Mouse (Mus musculus) midbrain, embryonic 14.5 days (tissue): Measurements from ENCODE around the gene Arrdc3. TPM values are rescaled to one million over a fixed set of nuclear protein-coding genes. Genes with fewer than 3 reads are reported as not detected.

Experiments
- ATAC-seq: fragments of 200-750 bp; cut with Nextera tagmentation; 2 replicates; pipeline ENCODE4 v1.8.0; 2017; ENCODE audit warnings: moderate number of reproducible peaks, moderate library complexity; ENCODE audit not compliant: low FRiP score, low TSS enrichment
- DNase-seq: peaks from one replicate; pipeline ENCODE4 v3.0.0-alpha.2; 2015
- H3K27ac ChIP-seq: fragments of 300-500 bp; sonication (generic); replicated peaks from 2 replicates; pipeline ENCODE4 v1.5.1; 2014; ENCODE audit warnings: mild to moderate bottlenecking, low read depth, low read length, moderate library complexity
- H3K27me3 ChIP-seq: fragments of 300-500 bp; sonication (generic); 2 replicates; pipeline ENCODE4 v1.6.1; 2014; ENCODE audit warnings: low read length, control low read depth, mixed read lengths; ENCODE audit not compliant: control insufficient read depth, insufficient read depth
- H3K36me3 ChIP-seq: fragments of 300-500 bp; sonication (generic); 2 replicates; pipeline ENCODE4 v1.6.1; 2014; ENCODE audit warnings: low read length, control low read depth; ENCODE audit not compliant: control insufficient read depth, insufficient read depth
- H3K4me1 ChIP-seq: fragments of 300-500 bp; sonication (generic); 2 replicates; pipeline ENCODE4 v1.6.1; 2014; ENCODE audit warnings: mild to moderate bottlenecking, antibody characterized with exemption, low read length, control low read depth; ENCODE audit not compliant: control insufficient read depth, insufficient read depth
- H3K4me2 ChIP-seq: fragments of 300-500 bp; sonication (generic); 2 replicates; pipeline ENCODE4 v1.6.1; 2014; ENCODE audit warnings: mild to moderate bottlenecking, low read length, moderate library complexity
- H3K4me3 ChIP-seq: fragments of 300-500 bp; sonication (generic); replicated peaks from 2 replicates; pipeline ENCODE4 v1.5.1; 2014; ENCODE audit warnings: low read depth, low read length
- H3K9ac ChIP-seq: fragments of 300-500 bp; sonication (generic); replicated peaks from 2 replicates; pipeline ENCODE4 v1.6.1; 2014; ENCODE audit warnings: mild to moderate bottlenecking, low read length, moderate library complexity
- H3K9me3 ChIP-seq: fragments of 300-500 bp; sonication (generic); 2 replicates; pipeline ENCODE4 v1.6.1; 2016; ENCODE audit warnings: low read length, control low read depth, mixed read lengths; ENCODE audit not compliant: control insufficient read depth
- WGBS: fragments of 180-500 bp; shearing (Covaris S2); extraction: QIAGEN DNeasy Blood & Tissue Kit; methylation state at CpG from one replicate; pipeline ENCODE4 v1.1.7; 2014; 5-methylcytosine and 5-hydroxymethylcytosine counted together
- polyA plus RNA-seq: library from polyadenylated mRNA; unstranded; fragments of >200 nt; fragmentation: Nextera tagmentation; extraction: Ambion mirVana; gene quantifications from 2 replicates; pipeline ENCODE4 v1.2.1, GENCODE M21; 2014

Arrdc3 gene
- polyA plus RNA-seq, 1 experiment from 2014 or later, result 80.6 TPM

DNA sequence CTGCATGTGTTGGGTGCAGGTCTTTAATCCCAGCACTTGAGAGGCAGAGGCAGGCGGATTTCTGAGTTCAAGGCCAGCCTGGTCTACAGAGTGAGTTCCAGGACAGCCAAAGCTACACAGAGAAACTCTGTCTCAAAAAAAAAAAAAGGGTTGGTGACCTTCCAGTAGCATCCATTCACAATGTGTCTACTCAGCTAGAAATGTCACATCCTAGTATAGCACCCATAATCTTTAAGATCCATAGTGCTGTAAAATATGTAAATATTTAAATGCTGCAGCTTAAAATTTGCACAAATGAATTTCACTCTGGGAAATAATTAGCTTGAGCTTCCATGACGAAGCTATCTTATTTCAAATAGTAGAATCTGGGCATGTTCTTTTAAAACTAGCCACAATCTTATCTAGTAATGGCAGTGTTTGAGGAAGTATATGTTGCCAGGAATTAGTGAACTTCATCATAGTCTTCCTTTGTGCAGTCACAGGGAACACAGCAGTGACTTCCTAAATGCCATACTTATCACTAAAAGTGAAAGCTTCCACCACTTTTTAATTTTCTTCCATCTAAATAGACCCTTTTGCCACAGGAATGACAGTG lies 16.3 kb downstream of the Arrdc3 start:
- peaks cover 31% of the 10 kb centered on the region for H3K36me3 ChIP-seq
- H3K27ac ChIP-seq, result no peak overlapping the region
- H3K9me3 ChIP-seq, result no peaks in the 10 kb centered on the region
- H3K4me2 ChIP-seq, result no peak overlapping the region
- no peaks in the 10 kb centered on the region for H3K4me1 ChIP-seq
- no peak overlapping the region for H3K9ac ChIP-seq
- WGBS, result 86% methylated on average over 2 of the region's 2 CpGs
- no peaks in the 10 kb centered on the region for H3K27me3 ChIP-seq
- no peak for ATAC-seq
- no peak overlapping the region for H3K4me3 ChIP-seq
- DNase-seq, result no peak

DNA sequence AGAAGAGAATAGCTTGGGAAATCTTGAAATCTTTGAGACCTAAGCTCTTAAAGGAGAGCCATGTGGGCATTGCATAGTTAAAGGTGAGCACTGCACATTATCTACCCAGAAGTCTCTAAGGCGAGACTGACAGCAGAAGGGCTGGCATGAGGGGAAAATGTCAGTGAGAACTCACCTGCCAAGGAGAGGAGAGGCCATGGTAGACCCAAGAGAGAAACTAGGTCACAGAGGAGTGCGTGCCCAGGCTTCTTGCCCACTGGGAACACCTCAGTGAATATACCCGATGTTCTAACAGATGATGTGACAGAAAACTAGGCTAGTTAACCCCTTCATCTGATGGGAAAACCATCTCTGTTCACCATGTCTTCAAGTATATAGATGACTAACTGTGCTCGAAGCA lies 18.2 kb downstream of the Arrdc3 start:
- no peak overlapping the region for H3K27ac ChIP-seq
- no peak overlapping the region for H3K4me2 ChIP-seq
- ATAC-seq (no peak), DNase-seq (no peak)
- no peaks in the 10 kb centered on the region for H3K4me1 ChIP-seq
- H3K9ac ChIP-seq, result no peak overlapping the region
- no peaks in the 10 kb centered on the region for H3K27me3 ChIP-seq
- H3K36me3 ChIP-seq, result peaks cover 21% of the 10 kb centered on the region
- no peaks in the 10 kb centered on the region for H3K9me3 ChIP-seq
- 84% methylated on average over 4 of the region's 4 CpGs for WGBS
- H3K4me3 ChIP-seq, result no peak overlapping the region

DNA sequence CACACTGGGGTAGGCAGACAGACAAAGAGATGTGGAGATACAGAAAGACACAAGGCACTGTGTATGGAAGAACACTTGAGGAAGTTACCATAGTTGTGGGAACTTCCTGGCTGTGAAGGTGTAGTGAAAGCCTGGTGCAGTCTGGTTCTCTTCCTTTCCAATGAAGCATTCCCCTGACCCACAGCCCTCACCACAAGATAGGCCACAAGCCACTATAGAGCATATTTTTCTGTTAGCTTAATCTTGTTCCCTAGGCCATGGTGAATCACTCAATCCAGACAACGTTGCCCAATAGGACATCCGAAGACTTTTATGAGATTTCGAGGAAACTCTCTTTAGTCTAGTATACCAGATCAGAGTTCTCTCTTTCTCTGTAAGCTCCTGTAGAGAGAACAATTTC lies 19.6 kb downstream of the Arrdc3 start:
- DNase-seq (no peak), ATAC-seq (no peak)
- no peak overlapping the region for H3K4me3 ChIP-seq
- H3K4me2 ChIP-seq, result no peak overlapping the region
- H3K9me3 ChIP-seq, result no peaks in the 10 kb centered on the region
- WGBS, result 89% methylated on average over 3 of the region's 3 CpGs
- H3K4me1 ChIP-seq, result no peaks in the 10 kb centered on the region
- H3K36me3 ChIP-seq, result peaks cover 10% of the 10 kb centered on the region
- no peak overlapping the region for H3K27ac ChIP-seq
- H3K9ac ChIP-seq, result no peak overlapping the region
- no peaks in the 10 kb centered on the region for H3K27me3 ChIP-seq

DNA sequence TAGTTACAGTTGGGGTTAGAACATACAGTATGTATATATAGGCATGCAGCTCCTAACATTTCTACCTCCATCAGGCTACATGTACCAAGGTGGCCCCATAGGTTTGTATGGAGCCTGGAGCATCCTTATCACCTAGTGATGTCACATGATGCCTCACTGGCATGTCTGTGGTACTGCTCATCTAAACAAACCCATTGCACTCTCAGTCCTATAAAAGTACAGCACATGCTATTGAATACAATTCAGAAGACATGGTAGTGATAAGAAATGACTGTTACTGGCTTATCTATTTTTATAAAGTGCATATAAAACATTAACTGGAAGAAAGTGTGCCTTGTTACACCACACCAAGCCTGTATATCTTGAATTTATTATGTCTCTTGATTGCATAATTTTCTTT lies 30.2 kb downstream of the Arrdc3 start:
- H3K4me2 ChIP-seq, result no peak overlapping the region
- DNase-seq (no peak), ATAC-seq (no peak)
- no peaks in the 10 kb centered on the region for H3K27me3 ChIP-seq
- no peaks in the 10 kb centered on the region for H3K9me3 ChIP-seq
- no peak overlapping the region for H3K9ac ChIP-seq
- H3K4me3 ChIP-seq, result no peak overlapping the region
- H3K27ac ChIP-seq, result no peak overlapping the region
- no peaks in the 10 kb centered on the region for H3K36me3 ChIP-seq
- H3K4me1 ChIP-seq, result no peaks in the 10 kb centered on the region

DNA sequence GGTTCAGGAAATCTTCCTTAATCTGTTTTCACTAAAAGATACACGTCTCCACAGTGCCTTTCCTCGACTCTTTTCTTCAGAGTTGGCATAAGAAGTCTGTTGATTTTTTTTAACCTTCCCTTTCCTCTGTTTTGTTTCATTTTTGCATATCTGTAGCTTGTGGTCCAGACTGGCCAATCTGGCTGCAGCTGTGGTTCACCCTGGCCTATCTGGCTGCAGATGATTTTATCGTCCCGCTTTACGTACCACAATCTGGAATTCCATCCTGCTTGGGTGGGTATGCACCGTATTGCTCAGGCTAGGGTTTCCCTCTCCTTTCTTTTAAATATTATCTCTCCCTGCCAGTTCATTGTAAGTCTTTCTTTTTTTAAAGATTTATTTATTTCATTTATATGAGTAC lies 37.8 kb downstream of the Arrdc3 start:
- Histone ChIP-seq H3K27ac (no peak overlapping the region), H3K9me3 (no peaks in the 10 kb centered on the region), H3K36me3 (no peaks in the 10 kb centered on the region), H3K4me2 (no peak overlapping the region), H3K27me3 (no peaks in the 10 kb centered on the region), H3K4me1 (no peaks in the 10 kb centered on the region), H3K9ac (no peak overlapping the region), H3K4me3 (no peak overlapping the region)
- WGBS, result 93% methylated on average over 6 of the region's 6 CpGs
- no peak for ATAC-seq
- no peak for DNase-seq

DNA sequence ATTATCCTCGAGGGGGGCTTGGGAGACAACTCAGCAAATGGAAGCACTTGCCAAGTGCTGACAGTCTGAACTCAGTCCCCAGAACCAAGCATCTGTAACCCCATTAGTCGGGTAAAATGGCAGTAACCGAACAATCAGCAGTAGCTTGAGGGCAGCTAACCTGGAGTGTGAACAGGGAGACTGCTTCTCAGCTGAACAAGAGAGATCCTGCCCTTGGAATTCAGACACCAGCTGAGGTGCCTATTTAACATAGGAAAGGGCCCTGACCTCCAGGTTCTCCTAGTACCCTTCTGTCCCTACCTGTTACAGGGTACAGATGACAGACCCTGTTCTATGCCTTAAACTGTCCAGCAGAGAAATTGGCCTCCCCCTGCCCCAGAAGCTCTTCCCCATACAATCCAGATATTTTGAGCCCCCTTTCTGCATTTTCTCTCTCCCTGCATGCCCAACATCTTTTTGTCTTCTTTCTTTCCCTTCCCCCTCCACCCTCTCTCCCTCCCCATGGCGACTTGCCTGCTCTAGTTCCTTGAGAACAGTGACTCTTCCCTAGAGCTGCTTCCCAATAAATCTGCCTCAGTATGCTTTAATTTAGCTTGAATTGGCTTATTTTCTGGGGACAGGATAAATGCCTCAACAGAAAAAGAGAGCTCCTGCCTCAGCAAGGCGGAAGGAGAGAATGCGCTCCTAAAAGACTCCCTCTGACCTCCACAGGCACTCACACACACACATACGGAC lies 38.6 kb downstream of the Arrdc3 start:
- no peak overlapping the region for H3K4me3 ChIP-seq
- H3K9me3 ChIP-seq, result no peaks in the 10 kb centered on the region
- no peaks in the 10 kb centered on the region for H3K36me3 ChIP-seq
- DNase-seq, result no peak
- no peak overlapping the region for H3K27ac ChIP-seq
- no peaks in the 10 kb centered on the region for H3K4me1 ChIP-seq
- no peak overlapping the region for H3K4me2 ChIP-seq
- ATAC-seq, result no peak
- WGBS, result 55% methylated on average over 7 of the region's 7 CpGs
- H3K9ac ChIP-seq, result no peak overlapping the region
- no peaks in the 10 kb centered on the region for H3K27me3 ChIP-seq

DNA sequence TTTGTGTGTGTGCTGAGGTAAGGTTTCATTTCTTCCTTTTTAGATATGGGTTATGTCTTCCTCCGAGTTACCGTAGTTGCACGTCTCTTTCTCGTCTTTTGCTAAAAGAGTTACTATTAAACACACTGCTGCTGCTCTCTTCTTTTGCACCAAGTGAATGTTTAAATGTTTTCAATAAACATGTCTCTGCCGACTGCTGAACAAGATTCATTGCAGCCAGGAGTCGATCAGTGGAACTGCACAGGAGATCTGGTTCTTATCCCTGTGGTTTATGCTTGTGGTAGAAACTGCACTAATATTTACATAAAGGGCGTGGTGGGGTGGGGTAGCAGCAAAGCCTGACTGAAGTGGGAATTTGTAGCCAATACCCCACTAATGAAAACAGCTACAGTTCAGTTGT lies 45.0 kb downstream of the Arrdc3 start:
- 88% methylated on average over 7 of the region's 7 CpGs for WGBS
- H3K4me3 ChIP-seq, result no peak overlapping the region

DNA sequence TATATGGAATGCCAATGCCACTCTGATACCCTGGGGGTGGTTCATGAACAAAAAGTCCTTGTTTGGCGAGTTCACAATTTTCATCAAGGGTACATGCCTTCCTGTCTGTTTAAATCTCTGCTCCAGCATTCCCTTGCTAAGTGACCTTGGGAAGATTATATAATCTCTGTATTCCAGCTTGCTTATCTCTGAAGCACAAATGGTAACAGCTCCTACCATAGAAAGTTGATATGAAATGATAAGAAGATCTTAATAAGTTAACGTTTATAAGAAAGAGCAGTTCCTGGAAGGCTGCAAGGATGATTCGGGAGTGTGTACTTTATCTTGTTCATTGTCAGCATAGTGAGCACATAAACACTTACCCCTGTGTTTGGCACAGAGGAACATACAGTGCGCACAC lies 46.8 kb downstream of the Arrdc3 start:
- no peak for ATAC-seq
- H3K4me2 ChIP-seq, result no peak overlapping the region
- H3K9me3 ChIP-seq, result no peaks in the 10 kb centered on the region
- H3K36me3 ChIP-seq, result no peaks in the 10 kb centered on the region
- DNase-seq, result no peak
- no peak overlapping the region for H3K4me3 ChIP-seq
- no peak overlapping the region for H3K27ac ChIP-seq
- H3K4me1 ChIP-seq, result no peaks in the 10 kb centered on the region
- WGBS, result 83% methylated on average over 4 of the region's 4 CpGs
- H3K9ac ChIP-seq, result no peak overlapping the region
- H3K27me3 ChIP-seq, result no peaks in the 10 kb centered on the region

More for the DNA sequence above, 45.0 kb downstream of the Arrdc3 start:
- Histone ChIP-seq H3K36me3 (no peaks in the 10 kb centered on the region), H3K9me3 (no peaks in the 10 kb centered on the region), H3K27ac (no peak overlapping the region), H3K4me2 (no peak overlapping the region), H3K4me1 (no peaks in the 10 kb centered on the region), H3K27me3 (no peaks in the 10 kb centered on the region), H3K9ac (no peak overlapping the region)
- ATAC-seq (no peak), DNase-seq (no peak)

DNA sequence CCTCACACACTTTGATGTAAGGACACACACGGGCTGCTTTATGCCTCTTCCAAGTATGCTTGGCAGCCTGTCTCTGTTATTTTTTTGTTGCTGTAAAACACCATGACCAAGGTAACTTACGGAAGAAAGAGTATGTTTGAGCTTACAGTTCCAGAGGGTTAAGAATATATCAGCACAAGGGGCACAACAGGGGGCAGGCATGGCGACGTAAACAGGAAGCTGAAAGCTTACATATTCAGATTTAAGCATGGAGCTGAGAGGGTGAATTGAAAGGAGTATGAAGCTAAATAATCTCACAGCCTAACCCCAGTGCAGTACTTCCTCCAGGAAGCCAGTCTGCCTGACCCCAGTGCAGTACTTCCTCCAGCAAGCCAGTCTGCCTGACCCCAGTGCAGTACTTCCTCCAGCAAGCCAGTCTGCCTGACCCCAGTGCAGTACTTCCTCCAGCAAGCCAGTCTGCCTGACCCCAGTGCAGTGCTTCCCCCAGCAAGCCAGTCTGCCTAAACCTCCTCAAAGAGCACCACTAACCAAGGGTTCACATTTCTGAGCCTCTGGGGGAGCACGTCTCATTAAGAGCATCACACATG lies 49.7 kb downstream of the Arrdc3 start:
- no peak overlapping the region for H3K4me3 ChIP-seq
- no peak for DNase-seq
- no peak overlapping the region for H3K27ac ChIP-seq
- H3K36me3 ChIP-seq, result no peaks in the 10 kb centered on the region
- no peaks in the 10 kb centered on the region for H3K4me1 ChIP-seq
- 71% methylated on average over 5 of the region's 5 CpGs for WGBS
- H3K9me3 ChIP-seq, result no peaks in the 10 kb centered on the region
- no peak for ATAC-seq
- no peaks in the 10 kb centered on the region for H3K27me3 ChIP-seq
- no peak overlapping the region for H3K4me2 ChIP-seq
- no peak overlapping the region for H3K9ac ChIP-seq
